Mouse (Mus musculus): Measurements from ENCODE around the gene Calm1. TPM values are rescaled to one million over a fixed set of nuclear protein-coding genes. Genes with fewer than 3 reads are reported as not detected.
A peak's percentile ranks its signal among the peaks of the same experiment; 100 is the strongest.

Calm1 gene
- polyA plus RNA-seq, 1 experiment from 2014 or later, result 2,116 TPM

DNA sequence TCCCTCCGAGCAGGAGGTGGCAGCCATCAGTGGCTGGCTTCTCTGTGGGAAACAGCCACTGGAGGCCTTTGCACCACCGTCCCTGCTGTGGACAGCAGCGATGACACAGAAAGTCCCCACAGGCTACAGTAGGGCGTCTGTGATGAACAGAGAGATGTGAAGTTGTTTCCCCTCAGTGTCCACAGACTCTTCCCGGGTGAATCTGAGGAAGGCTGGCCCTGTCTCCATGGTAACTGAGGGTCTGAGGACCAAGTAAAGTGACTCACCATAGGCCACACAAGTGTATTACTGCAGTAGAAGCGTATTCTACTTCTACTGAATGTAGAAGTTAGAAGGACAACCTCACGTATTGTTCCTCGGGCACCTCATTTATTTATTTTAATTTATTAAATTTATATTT, 27.4 kb downstream of the Calm1 start:
- no peak overlapping the region for H3K4me3 ChIP-seq (ENCODE audit: low read depth, low read length)
- ATAC-seq (ENCODE audit: low FRiP score, low TSS enrichment) (no peak), DNase-seq (ENCODE audit: low spot score) (no peak)
- TF ChIP-seq CTCF (IDR thresholded peaks at IDR 0.05; ENCODE audit: low read depth) (no peak), EP300 (optimal IDR thresholded peaks at IDR 0.05) (no peak)
- no peak overlapping the region for H3K27ac ChIP-seq (replicated peaks)
- H3K9ac ChIP-seq (ENCODE audit: low read length), result no peak overlapping the region
- H3K27me3 ChIP-seq (ENCODE audit: control insufficient read depth, insufficient read depth, low read length), result no peaks in the 10 kb centered on the region
- H3K36me3 ChIP-seq (ENCODE audit: control insufficient read depth, insufficient read depth, low read length), result no peaks in the 10 kb centered on the region
- no peaks in the 10 kb centered on the region for H3K9me3 ChIP-seq (ENCODE audit: control insufficient read depth, low read length)
- no peak overlapping the region for H3K4me2 ChIP-seq (replicated peaks; ENCODE audit: low read depth)
- 0 out of 2 replicates have a peak, but pooled peaks cover 2% of the 10 kb centered on the region for H3K4me1 ChIP-seq (replicated peaks; ENCODE audit: control insufficient read depth, insufficient read depth)
- WGBS, result 72% methylated on average over 8 of the region's 8 CpGs

DNA sequence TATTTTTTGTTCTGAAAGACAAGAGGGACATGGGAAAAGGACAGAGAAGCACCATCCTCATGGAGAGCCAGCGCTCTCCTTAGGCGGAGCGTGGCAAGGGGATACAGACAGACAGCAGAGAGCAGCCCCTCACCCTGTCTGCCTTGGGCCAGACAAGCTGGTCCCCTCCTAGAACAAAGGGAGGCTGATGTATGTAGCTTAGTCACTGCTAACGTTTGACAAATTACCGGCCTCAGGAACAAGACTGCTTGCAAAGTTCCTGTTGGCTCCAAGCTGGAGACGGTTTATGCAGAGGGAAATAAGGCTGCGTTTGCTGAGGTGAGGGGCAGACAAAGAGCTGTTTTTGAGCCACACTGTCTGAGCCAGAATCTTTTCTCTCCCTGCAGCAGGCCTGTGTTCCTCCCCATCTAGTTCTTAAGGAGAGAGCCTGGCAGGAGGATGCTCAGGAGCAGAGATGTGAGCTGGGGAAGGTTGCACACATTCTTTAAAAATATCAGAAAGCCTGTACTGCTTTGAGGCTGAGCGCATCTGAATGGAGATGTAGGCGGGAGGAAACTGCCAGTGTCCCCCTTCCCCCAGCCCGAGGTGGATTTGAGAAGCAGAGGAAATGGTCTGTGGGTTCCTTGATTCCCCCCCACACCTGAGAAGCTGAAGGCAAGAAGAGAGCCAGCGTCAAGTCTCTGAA, 28.9 kb downstream of the Calm1 start:
- no peak for DNase-seq (ENCODE audit: low spot score)
- Histone ChIP-seq H3K9ac (ENCODE audit: low read length) (0 out of 2 replicates have a peak overlapping the region, but pooled peaks have one; percentile 13), H3K4me1 (replicated peaks; ENCODE audit: control insufficient read depth, insufficient read depth) (no peaks in the 10 kb centered on the region), H3K4me2 (replicated peaks; ENCODE audit: low read depth) (no peak overlapping the region), H3K36me3 (ENCODE audit: control insufficient read depth, insufficient read depth, low read length) (no peaks in the 10 kb centered on the region), H3K27me3 (ENCODE audit: control insufficient read depth, insufficient read depth, low read length) (no peaks in the 10 kb centered on the region), H3K4me3 (ENCODE audit: low read depth, low read length) (no peak overlapping the region), H3K27ac (replicated peaks) (no peak overlapping the region), H3K9me3 (ENCODE audit: control insufficient read depth, low read length) (no peaks in the 10 kb centered on the region)
- WGBS, result 45% methylated on average over 11 of the region's 11 CpGs
- TF ChIP-seq EP300 (optimal IDR thresholded peaks at IDR 0.05) (no peak), CTCF (IDR thresholded peaks at IDR 0.05; ENCODE audit: low read depth) (no peak)
- no peak for ATAC-seq (ENCODE audit: low FRiP score, low TSS enrichment)

DNA sequence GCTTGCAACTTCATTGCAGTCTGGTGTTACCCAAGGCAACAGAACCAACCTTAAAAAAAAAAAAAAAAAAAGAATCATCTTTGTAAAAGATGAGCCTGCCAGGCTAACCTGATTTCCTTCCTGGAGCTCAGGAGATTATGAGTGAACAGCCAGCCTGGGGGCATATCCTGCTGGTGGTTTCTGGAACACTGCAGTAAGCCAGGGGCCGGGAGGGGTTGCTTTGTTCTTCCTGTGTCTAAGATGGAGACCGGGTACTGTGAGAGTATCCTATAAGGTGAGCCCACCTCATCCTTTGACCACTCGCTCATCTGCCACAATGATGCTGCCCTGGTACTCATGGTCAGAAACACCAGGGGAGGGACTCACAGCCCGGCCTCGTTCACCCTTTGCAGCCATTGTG, 35.0 kb downstream of the Calm1 start:
- Histone ChIP-seq H3K27me3 (ENCODE audit: control insufficient read depth, insufficient read depth, low read length) (no peaks in the 10 kb centered on the region), H3K4me2 (replicated peaks; ENCODE audit: low read depth) (no peak overlapping the region), H3K9ac (ENCODE audit: low read length) (no peak overlapping the region), H3K4me1 (replicated peaks; ENCODE audit: control insufficient read depth, insufficient read depth) (no peaks in the 10 kb centered on the region), H3K9me3 (ENCODE audit: control insufficient read depth, low read length) (no peaks in the 10 kb centered on the region), H3K4me3 (ENCODE audit: low read depth, low read length) (no peak overlapping the region), H3K36me3 (ENCODE audit: control insufficient read depth, insufficient read depth, low read length) (no peaks in the 10 kb centered on the region), H3K27ac (replicated peaks) (no peak overlapping the region)
- TF ChIP-seq CTCF (IDR thresholded peaks at IDR 0.05; ENCODE audit: low read depth), result no peak
- no peak for TF ChIP-seq EP300 (optimal IDR thresholded peaks at IDR 0.05)
- no peak for ATAC-seq (ENCODE audit: low FRiP score, low TSS enrichment)
- 85% methylated on average over 5 of the region's 5 CpGs for WGBS
- no peak for DNase-seq (ENCODE audit: low spot score)

DNA sequence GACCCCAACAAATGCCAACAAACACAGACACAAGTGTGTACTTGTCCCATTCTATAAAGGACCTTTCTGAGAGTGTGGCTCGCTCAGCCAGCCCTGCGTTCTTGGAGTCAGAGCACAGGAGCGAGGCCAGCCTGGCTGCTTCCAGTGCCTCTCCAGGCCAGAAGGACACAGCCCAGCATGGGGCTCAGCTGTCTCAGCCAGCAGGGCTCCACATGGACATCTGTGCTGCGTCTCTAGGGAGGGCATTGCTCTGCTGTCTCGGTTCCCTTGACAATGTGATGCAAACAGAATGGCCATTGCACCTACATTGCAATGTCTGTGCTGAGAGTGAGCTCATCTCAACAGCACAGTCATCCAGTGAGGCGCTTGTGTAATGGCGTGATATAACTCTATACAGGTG, 35.7 kb downstream of the Calm1 start:
- Histone ChIP-seq H3K4me3 (ENCODE audit: low read depth, low read length) (no peak overlapping the region), H3K27me3 (ENCODE audit: control insufficient read depth, insufficient read depth, low read length) (no peaks in the 10 kb centered on the region), H3K9ac (ENCODE audit: low read length) (no peak overlapping the region), H3K36me3 (ENCODE audit: control insufficient read depth, insufficient read depth, low read length) (no peaks in the 10 kb centered on the region), H3K27ac (replicated peaks) (no peak overlapping the region), H3K9me3 (ENCODE audit: control insufficient read depth, low read length) (no peaks in the 10 kb centered on the region), H3K4me2 (replicated peaks; ENCODE audit: low read depth) (no peak overlapping the region), H3K4me1 (replicated peaks; ENCODE audit: control insufficient read depth, insufficient read depth) (no peaks in the 10 kb centered on the region)
- TF ChIP-seq EP300 (optimal IDR thresholded peaks at IDR 0.05) (no peak), CTCF (IDR thresholded peaks at IDR 0.05; ENCODE audit: low read depth) (no peak)
- no peak for ATAC-seq (ENCODE audit: low FRiP score, low TSS enrichment)
- WGBS, result 79% methylated on average over 7 of the region's 7 CpGs
- DNase-seq (ENCODE audit: low spot score), result no peak

DNA sequence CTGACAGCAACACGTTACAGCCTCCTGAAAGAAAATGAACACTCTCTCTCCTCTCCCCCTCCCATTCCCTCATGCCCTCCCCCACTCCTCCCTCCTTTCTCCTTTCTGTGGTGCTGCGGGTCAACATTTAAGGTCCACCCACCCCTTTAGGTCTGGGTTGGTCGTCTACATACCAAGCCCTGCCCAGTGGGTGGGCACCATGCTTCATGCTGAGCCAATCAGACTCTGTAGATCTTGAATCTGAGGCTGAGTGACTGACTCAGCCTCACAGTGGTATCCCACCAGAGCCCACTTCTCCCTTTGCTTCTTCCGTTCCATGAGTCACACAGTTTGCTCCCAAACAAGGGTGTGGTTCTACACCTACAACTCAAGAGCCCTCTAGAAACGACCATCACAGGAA, 36.2 kb downstream of the Calm1 start:
- no peaks in the 10 kb centered on the region for H3K36me3 ChIP-seq (ENCODE audit: control insufficient read depth, insufficient read depth, low read length)
- DNase-seq (ENCODE audit: low spot score) (no peak), ATAC-seq (ENCODE audit: low FRiP score, low TSS enrichment) (no peak)
- no peak overlapping the region for H3K27ac ChIP-seq (replicated peaks)
- no peak overlapping the region for H3K4me3 ChIP-seq (ENCODE audit: low read depth, low read length)
- WGBS, result 27% methylated on average over 5 of the region's 5 CpGs
- no peak overlapping the region for H3K4me2 ChIP-seq (replicated peaks; ENCODE audit: low read depth)
- no peaks in the 10 kb centered on the region for H3K27me3 ChIP-seq (ENCODE audit: control insufficient read depth, insufficient read depth, low read length)
- H3K9ac ChIP-seq (ENCODE audit: low read length), result no peak overlapping the region
- no peaks in the 10 kb centered on the region for H3K9me3 ChIP-seq (ENCODE audit: control insufficient read depth, low read length)
- TF ChIP-seq EP300 (optimal IDR thresholded peaks at IDR 0.05) (no peak), CTCF (IDR thresholded peaks at IDR 0.05; ENCODE audit: low read depth) (no peak)
- no peaks in the 10 kb centered on the region for H3K4me1 ChIP-seq (replicated peaks; ENCODE audit: control insufficient read depth, insufficient read depth)

DNA sequence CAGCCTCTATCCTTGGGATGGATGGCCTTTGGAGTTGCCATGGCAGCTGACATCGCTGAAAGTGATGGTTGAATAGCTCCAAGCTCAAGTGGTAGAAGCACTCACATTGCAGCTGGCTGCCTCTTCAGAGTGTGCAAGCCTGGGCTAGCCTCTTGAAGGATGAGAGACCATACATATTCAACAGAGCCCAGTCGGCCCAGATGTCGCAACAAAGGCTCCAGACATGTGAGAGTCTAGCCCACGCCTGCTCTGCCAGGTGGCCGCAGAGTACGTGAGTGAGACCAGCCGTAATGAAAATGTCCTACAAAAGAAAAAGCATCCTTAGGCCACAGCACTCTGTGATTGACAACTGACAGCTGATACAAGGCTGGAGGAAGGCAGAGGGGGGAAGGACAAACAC, 40.2 kb downstream of the Calm1 start:
- DNase-seq (ENCODE audit: low spot score) (no peak), ATAC-seq (ENCODE audit: low FRiP score, low TSS enrichment) (no peak)
- Histone ChIP-seq H3K4me1 (replicated peaks; ENCODE audit: control insufficient read depth, insufficient read depth) (no peaks in the 10 kb centered on the region), H3K4me3 (ENCODE audit: low read depth, low read length) (no peak overlapping the region), H3K9ac (ENCODE audit: low read length) (no peak overlapping the region), H3K27me3 (ENCODE audit: control insufficient read depth, insufficient read depth, low read length) (no peaks in the 10 kb centered on the region), H3K27ac (replicated peaks) (no peak overlapping the region), H3K4me2 (replicated peaks; ENCODE audit: low read depth) (no peak overlapping the region), H3K9me3 (ENCODE audit: control insufficient read depth, low read length) (no peaks in the 10 kb centered on the region), H3K36me3 (ENCODE audit: control insufficient read depth, insufficient read depth, low read length) (no peaks in the 10 kb centered on the region)
- WGBS, result 58% methylated on average over 7 of the region's 7 CpGs
- TF ChIP-seq CTCF (IDR thresholded peaks at IDR 0.05; ENCODE audit: low read depth), result no peak
- no peak for TF ChIP-seq EP300 (optimal IDR thresholded peaks at IDR 0.05)
